Comparison of ENCODE assay signal across 9 mouse cellular contexts in the genomic region with DNA sequence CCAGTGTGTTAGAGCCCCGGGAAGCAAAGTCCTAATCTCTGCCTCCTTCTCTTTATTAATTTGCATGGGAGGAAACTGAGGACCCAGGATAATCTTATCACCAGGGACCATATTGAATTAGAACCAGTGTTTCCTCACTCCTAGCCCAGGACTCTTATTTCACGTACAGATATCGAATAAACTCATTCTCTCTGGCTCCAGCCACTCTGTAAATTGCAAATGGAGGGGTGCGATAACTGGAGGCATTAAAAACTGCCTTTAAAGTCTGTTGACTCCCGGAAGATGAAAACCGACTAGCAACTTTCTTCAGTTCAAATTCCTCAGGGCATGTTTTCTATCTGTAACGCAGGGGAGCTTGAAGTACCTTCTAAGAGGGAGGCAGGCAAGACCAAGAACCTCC. TPM values are rescaled to one million over a fixed set of nuclear protein-coding genes. Genes with fewer than 3 reads are reported as not detected.
A peak's percentile ranks its signal among the peaks of the same experiment; 100 is the strongest.
DNase-seq lines count a peak whose midpoint lies in the region; ATAC-seq and TF ChIP-seq lines count a peak whose summit lies in the region.
"Had no signal": no experiment of that assay in that cellular context is flagged by ENCODE, and none has a peak within 500 bp of the region (broad histone marks: within the 10 kb centered on the region; RNA-seq: fewer than 3 reads in every experiment).

No protein-coding gene starts in this region.

- ATAC-seq in forebrain, postnatal 0 days = no peak
- no peak for ATAC-seq in neural tube, embryonic 11.5 days (ENCODE audit: insufficient read depth, low FRiP score, low TSS enrichment)
- ATAC-seq in liver, embryonic 13.5 days (ENCODE audit: low read depth) = peak; percentile 75

- peak overlapping the region; percentile 50; the same call in 1 of the 2 replicates for H3K4me3 ChIP-seq in forebrain, embryonic 10.5 days
- no peak overlapping the region for H3K4me3 ChIP-seq in forebrain, postnatal 0 days (ENCODE audit: low read depth, low read length)
- H3K4me3 ChIP-seq in neural tube, embryonic 11.5 days (ENCODE audit: low read depth, low read length) = no peak overlapping the region
- H3K4me3 ChIP-seq in liver, embryonic 13.5 days (replicated peaks) = peak overlapping the region; percentile 39

- no peak for TF ChIP-seq CTCF in forebrain, postnatal 0 days (IDR thresholded peaks at IDR 0.05; ENCODE audit: low read depth)

- H3K27me3 ChIP-seq in forebrain, embryonic 10.5 days (ENCODE audit: poor library complexity, severe bottlenecking) = peaks cover 60% of the 10 kb centered on the region
- peaks cover 18% of the 10 kb centered on the region for H3K27me3 ChIP-seq in forebrain, postnatal 0 days (ENCODE audit: insufficient read depth, low read length)
- peaks cover 27% of the 10 kb centered on the region for H3K27me3 ChIP-seq in neural tube, embryonic 11.5 days (ENCODE audit: control insufficient read depth, insufficient read depth, low read length)
- peaks cover 61% of the 10 kb centered on the region for H3K27me3 ChIP-seq in liver, embryonic 13.5 days

- H3K36me3 ChIP-seq in forebrain, embryonic 10.5 days (replicated peaks) = no peaks in the 10 kb centered on the region
- no peaks in the 10 kb centered on the region for H3K36me3 ChIP-seq in forebrain, postnatal 0 days (ENCODE audit: insufficient read depth)
- no peaks in the 10 kb centered on the region for H3K36me3 ChIP-seq in neural tube, embryonic 11.5 days (ENCODE audit: control insufficient read depth, insufficient read depth, low read length)
- no peaks in the 10 kb centered on the region for H3K36me3 ChIP-seq in liver, embryonic 13.5 days

- no peak overlapping the region for H3K27ac ChIP-seq in forebrain, embryonic 10.5 days
- no peak overlapping the region for H3K27ac ChIP-seq in forebrain, postnatal 0 days (ENCODE audit: low read depth, low read length)
- no peak overlapping the region for H3K27ac ChIP-seq in neural tube, embryonic 11.5 days (ENCODE audit: low read depth, low read length)
- peak overlapping the region; percentile 51; the same call in 1 of the 2 replicates for H3K27ac ChIP-seq in liver, embryonic 13.5 days

- no peaks in the 10 kb centered on the region for H3K9me3 ChIP-seq in forebrain, embryonic 10.5 days
- no peaks in the 10 kb centered on the region for H3K9me3 ChIP-seq in forebrain, postnatal 0 days (ENCODE audit: low read length)
- no peaks in the 10 kb centered on the region for H3K9me3 ChIP-seq in neural tube, embryonic 11.5 days (ENCODE audit: control insufficient read depth, low read length)
- H3K9me3 ChIP-seq in liver, embryonic 13.5 days (replicated peaks) = no peaks in the 10 kb centered on the region

- DNase-seq in forebrain, embryonic 10.5 days (ENCODE audit: extremely low spot score, low spot score) = no peak
- no peak for DNase-seq in forebrain, postnatal 0 days
- DNase-seq in neural tube, embryonic 11.5 days (ENCODE audit: low spot score) = no peak
- DNase-seq in neural tube, embryonic 10.5 days (ENCODE audit: extremely low spot score, low spot score) = no peak
- DNase-seq in liver, embryonic 13.5 days = peak; percentile 46
- no peak for DNase-seq in cerebellum, adult 11 months
- DNase-seq in adrenal gland, postnatal 4 days (ENCODE audit: low spot score in 2 of 2) = no peak
- no peak for DNase-seq in ovary, postnatal 36 days (ENCODE audit: low spot score)
- DNase-seq: spleen, adult 18-20 months had no signal

- no peak overlapping the region for H3K9ac ChIP-seq in forebrain, postnatal 0 days
- H3K9ac ChIP-seq in neural tube, embryonic 11.5 days (ENCODE audit: low read length) = no peak overlapping the region
- H3K9ac ChIP-seq in liver, embryonic 13.5 days = peak overlapping the region; percentile 24; the same call in 1 of the 2 replicates

- WGBS in forebrain, embryonic 10.5 days = 65% methylated on average over 7 of the region's 7 CpGs
- WGBS in forebrain, postnatal 0 days = 65% methylated on average over 7 of the region's 7 CpGs
- WGBS in neural tube, embryonic 11.5 days = 70% methylated on average over 7 of the region's 7 CpGs
- 8% methylated on average over 7 of the region's 7 CpGs for WGBS in liver, embryonic 13.5 days (ENCODE audit: insufficient replicate concordance)

- H3K4me2 ChIP-seq in forebrain, postnatal 0 days (ENCODE audit: low read depth) = no peak overlapping the region; the same call in 1 of the 2 replicates
- peak overlapping the region; percentile 48; the same call in 1 of the 2 replicates for H3K4me2 ChIP-seq in neural tube, embryonic 11.5 days (ENCODE audit: low read depth)
- peak overlapping the region; percentile 64 for H3K4me2 ChIP-seq in liver, embryonic 13.5 days

- H3K4me1 ChIP-seq in forebrain, embryonic 10.5 days = peaks cover 20% of the 10 kb centered on the region
- 0 out of 2 replicates have a peak, but pooled peaks cover 5% of the 10 kb centered on the region for H3K4me1 ChIP-seq in forebrain, postnatal 0 days (ENCODE audit: insufficient read depth)
- H3K4me1 ChIP-seq in neural tube, embryonic 11.5 days (ENCODE audit: control insufficient read depth, insufficient read depth, low read length) = no peaks in the 10 kb centered on the region
- peaks cover 37% of the 10 kb centered on the region for H3K4me1 ChIP-seq in liver, embryonic 13.5 days (replicated peaks)

RNA-seq across cellular contexts. Expression of a gene that starts 3.1 kb away (rescaled TPM):
- polyA plus RNA-seq in forebrain, embryonic 10.5 days (2016; fragmentation: Nextera tagmentation; extraction: Ambion mirVana) = 6.5 and 10.0 TPM in 2 replicates
- 0.69 TPM in 1 of 2 replicates, not detected in the other for total RNA-seq in forebrain, postnatal 0 days (2014; rRNA removed)
- polyA plus RNA-seq in forebrain, postnatal 0 days (2015; fragmentation: Nextera tagmentation; extraction: Ambion mirVana) = 0.26 TPM in 1 of 2 replicates, not detected in the other
- polyA plus RNA-seq in neural tube, embryonic 11.5 days (2014; fragmentation: Nextera tagmentation; extraction: Ambion mirVana) = 2.4 and 3.8 TPM in 2 replicates
- 1.5 TPM in 2 replicates for polyA plus RNA-seq in liver, embryonic 13.5 days (2015; fragmentation: Nextera tagmentation; extraction: Ambion mirVana)
- total RNA-seq in adrenal gland, postnatal 4 days (2021) = 1 to 10 TPM in 1 of 2 experiments, under 1 TPM in 1; 0.79 to 2.2 TPM

RNA-seq across cellular contexts. Expression of a gene that starts 20.3 kb away (rescaled TPM):
- 22.7 and 24.7 TPM in 2 replicates for polyA plus RNA-seq in forebrain, embryonic 10.5 days (2016; fragmentation: Nextera tagmentation; extraction: Ambion mirVana)
- 15.9 and 19.2 TPM in 2 replicates for total RNA-seq in forebrain, postnatal 0 days (2014; rRNA removed)
- polyA plus RNA-seq in forebrain, postnatal 0 days (2015; fragmentation: Nextera tagmentation; extraction: Ambion mirVana) = 20.3 and 21.1 TPM in 2 replicates
- polyA plus RNA-seq in neural tube, embryonic 11.5 days (2014; fragmentation: Nextera tagmentation; extraction: Ambion mirVana) = 22.9 and 24.2 TPM in 2 replicates
- 7.0 and 7.2 TPM in 2 replicates for polyA plus RNA-seq in liver, embryonic 13.5 days (2015; fragmentation: Nextera tagmentation; extraction: Ambion mirVana)
- 1 to 10 TPM; 6.4 to 7.5 TPM for total RNA-seq in adrenal gland, postnatal 4 days (2021)

RNA-seq across cellular contexts. Expression of a gene that starts 47.8 kb away (rescaled TPM):
- polyA plus RNA-seq in forebrain, embryonic 10.5 days (2016; fragmentation: Nextera tagmentation; extraction: Ambion mirVana) = 3.1 and 3.7 TPM in 2 replicates
- 128 and 135 TPM in 2 replicates for total RNA-seq in forebrain, postnatal 0 days (2014; rRNA removed)
- 13.4 and 30.3 TPM in 2 replicates for polyA plus RNA-seq in forebrain, postnatal 0 days (2015; fragmentation: Nextera tagmentation; extraction: Ambion mirVana)
- polyA plus RNA-seq in neural tube, embryonic 11.5 days (2014; fragmentation: Nextera tagmentation; extraction: Ambion mirVana) = 8.9 and 10.4 TPM in 2 replicates
- polyA plus RNA-seq in liver, embryonic 13.5 days (2015; fragmentation: Nextera tagmentation; extraction: Ambion mirVana) = 1.8 and 2.0 TPM in 2 replicates
- 10 to 100 TPM in 1 of 2 experiments, 1 to 10 TPM in 1; 7.9 to 11.5 TPM for total RNA-seq in adrenal gland, postnatal 4 days (2021)

RNA-seq across cellular contexts. Expression of a gene that starts 58.0 kb away (rescaled TPM):
- 139 and 140 TPM in 2 replicates for polyA plus RNA-seq in forebrain, embryonic 10.5 days (2016; fragmentation: Nextera tagmentation; extraction: Ambion mirVana)
- total RNA-seq in forebrain, postnatal 0 days (2014; rRNA removed) = 38.9 and 48.7 TPM in 2 replicates
- 31.7 and 40.1 TPM in 2 replicates for polyA plus RNA-seq in forebrain, postnatal 0 days (2015; fragmentation: Nextera tagmentation; extraction: Ambion mirVana)
- 76.9 and 78.2 TPM in 2 replicates for polyA plus RNA-seq in neural tube, embryonic 11.5 days (2014; fragmentation: Nextera tagmentation; extraction: Ambion mirVana)
- 54.4 and 68.4 TPM in 2 replicates for polyA plus RNA-seq in liver, embryonic 13.5 days (2015; fragmentation: Nextera tagmentation; extraction: Ambion mirVana)
- total RNA-seq in adrenal gland, postnatal 4 days (2021) = 10 to 100 TPM; 45.8 to 48.8 TPM

Comparison
In these comparisons a context has a peak if more than half of its experiments do, and no peak if none do; other contexts are left out.
1. H3K4me3 ChIP-seq: peak in forebrain, embryonic 10.5 days (single experiment) and liver, embryonic 13.5 days (single experiment); none in forebrain, postnatal 0 days (single experiment) and neural tube, embryonic 11.5 days (single experiment).